Mouse (Mus musculus) forebrain, embryonic 14.5 days (tissue): ENCODE measurements at regions not wholly inside any gene's neighbourhood (a gene's known extent, or its start where the extent isn't known, plus 50 kb on each side); places are given as distances from the start of the nearest gene placed in this dataset.

Experiments used
- ATAC-seq: fragments of 200-750 bp; cut with Nextera tagmentation; 2 replicates; pipeline ENCODE4 v1.8.0; 2017; ENCODE audit warnings: mild to moderate bottlenecking, moderate library complexity
- DNase-seq: peaks from one replicate; pipeline ENCODE4 v3.0.0-alpha.2; 2015; ENCODE audit warnings: low spot score
- H3K27ac ChIP-seq: fragments of 300-500 bp; sonication (generic); 2 replicates; pipeline ENCODE4 v1.5.1; 2014; ENCODE audit warnings: low read depth, mild to moderate bottlenecking, control low read depth, low read length, moderate library complexity
- H3K27me3 ChIP-seq: fragments of 300-500 bp; sonication (generic); replicated peaks from 2 replicates; pipeline ENCODE4 v1.6.1; 2014; ENCODE audit warnings: low read length, control low read depth, mixed read lengths; ENCODE audit not compliant: control insufficient read depth, insufficient read depth
- H3K36me3 ChIP-seq: fragments of 300-500 bp; sonication (generic); 2 replicates; pipeline ENCODE4 v1.6.1; 2014; ENCODE audit warnings: low read length, control low read depth; ENCODE audit not compliant: control insufficient read depth, insufficient read depth
- H3K4me1 ChIP-seq: fragments of 300-500 bp; sonication (generic); 2 replicates; pipeline ENCODE4 v1.6.1; 2014; ENCODE audit warnings: antibody characterized with exemption, low read length, control low read depth; ENCODE audit not compliant: control insufficient read depth, insufficient read depth
- H3K4me2 ChIP-seq: fragments of 300-500 bp; sonication (generic); 2 replicates; pipeline ENCODE4 v1.6.1; 2014; ENCODE audit warnings: mild to moderate bottlenecking, control low read depth, low read length
- H3K4me3 ChIP-seq: fragments of 300-500 bp; sonication (generic); 2 replicates; pipeline ENCODE4 v1.5.1; 2014; ENCODE audit warnings: low read depth, low read length, control low read depth
- H3K9ac ChIP-seq: fragments of 300-500 bp; sonication (generic); 2 replicates; pipeline ENCODE4 v1.6.1; 2014; ENCODE audit warnings: mild to moderate bottlenecking, low read length, control low read depth, moderate library complexity
- H3K9me3 ChIP-seq: fragments of 300-500 bp; sonication (generic); replicated peaks from 2 replicates; pipeline ENCODE4 v1.6.1; 2016; ENCODE audit warnings: low read length, control low read depth, mixed read lengths; ENCODE audit not compliant: control insufficient read depth
- WGBS: fragments of 180-500 bp; shearing (Covaris S2); extraction: QIAGEN DNeasy Blood & Tissue Kit; methylation state at CpG from one replicate; pipeline ENCODE4 v1.1.7; 2014; 5-methylcytosine and 5-hydroxymethylcytosine counted together

DNA sequence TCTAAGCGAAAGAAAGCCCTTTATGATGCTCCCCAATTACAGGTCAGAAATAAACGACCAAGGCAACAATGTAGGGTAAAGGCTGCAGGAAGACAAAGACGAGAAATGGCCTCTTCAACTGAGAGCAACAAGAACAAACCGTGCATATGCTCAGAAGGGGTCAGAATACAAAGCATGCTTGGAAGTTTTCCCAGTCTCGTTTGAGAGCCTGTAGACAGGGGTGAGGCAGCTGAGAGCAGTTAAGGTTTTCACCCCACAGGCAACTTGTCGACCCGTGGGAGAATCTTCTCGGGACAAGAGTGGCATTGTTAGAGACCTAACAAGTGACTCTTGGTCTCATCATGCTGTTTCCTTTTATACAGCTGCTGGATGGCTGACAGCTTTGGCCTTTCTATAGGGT lies 255.4 kb downstream of the Lmo4 start:
- Histone ChIP-seq H3K9me3 (no peaks in the 10 kb centered on the region), H3K36me3 (no peaks in the 10 kb centered on the region), H3K27me3 (no peaks in the 10 kb centered on the region), H3K4me3 (no peak overlapping the region), H3K4me1 (peaks cover 10% of the 10 kb centered on the region), H3K4me2 (no peak overlapping the region), H3K27ac (no peak overlapping the region), H3K9ac (no peak overlapping the region)
- ATAC-seq, result 0 out of 2 replicates have a peak, but pooled peaks have one; percentile 45
- peak; percentile 50 for DNase-seq
- WGBS, result 9% methylated on average over 8 of the region's 8 CpGs

DNA sequence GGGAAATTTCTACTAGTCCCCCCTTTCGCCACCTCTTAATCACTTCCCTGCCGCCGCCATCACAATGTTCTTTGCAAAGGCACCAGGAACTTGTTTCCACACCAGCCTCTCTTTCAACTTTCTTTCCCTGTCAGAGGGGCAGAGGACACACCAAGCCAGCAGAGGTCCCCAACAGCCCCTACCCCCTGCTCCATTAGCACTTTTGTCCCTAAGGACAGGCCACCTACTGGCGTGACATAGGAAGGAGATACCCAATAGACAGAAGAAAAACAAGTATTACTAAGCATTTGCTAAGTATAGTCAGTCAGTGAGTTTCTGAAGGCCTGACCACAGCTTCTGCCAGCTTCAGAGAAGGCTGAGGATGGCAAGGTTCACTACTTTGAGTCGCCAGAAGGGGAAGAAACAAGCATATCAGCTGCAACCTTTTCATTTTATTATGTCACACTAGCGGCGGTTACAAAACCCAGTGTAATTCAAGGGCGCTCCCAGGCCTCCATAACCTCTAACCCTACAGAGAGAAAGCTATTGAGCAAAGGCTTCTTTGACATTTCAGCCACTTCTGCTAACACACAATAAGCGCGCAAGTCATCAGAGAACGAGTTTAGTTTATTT lies 255.9 kb downstream of the Lmo4 start:
- no peak overlapping the region for H3K9ac ChIP-seq
- WGBS, result 59% methylated on average over 11 of the region's 11 CpGs
- no peak for ATAC-seq
- H3K4me1 ChIP-seq, result peaks cover 10% of the 10 kb centered on the region
- no peak overlapping the region for H3K4me2 ChIP-seq
- no peaks in the 10 kb centered on the region for H3K27me3 ChIP-seq
- H3K36me3 ChIP-seq, result no peaks in the 10 kb centered on the region
- H3K9me3 ChIP-seq, result no peaks in the 10 kb centered on the region
- no peak overlapping the region for H3K4me3 ChIP-seq
- no peak overlapping the region for H3K27ac ChIP-seq
- no peak for DNase-seq

DNA sequence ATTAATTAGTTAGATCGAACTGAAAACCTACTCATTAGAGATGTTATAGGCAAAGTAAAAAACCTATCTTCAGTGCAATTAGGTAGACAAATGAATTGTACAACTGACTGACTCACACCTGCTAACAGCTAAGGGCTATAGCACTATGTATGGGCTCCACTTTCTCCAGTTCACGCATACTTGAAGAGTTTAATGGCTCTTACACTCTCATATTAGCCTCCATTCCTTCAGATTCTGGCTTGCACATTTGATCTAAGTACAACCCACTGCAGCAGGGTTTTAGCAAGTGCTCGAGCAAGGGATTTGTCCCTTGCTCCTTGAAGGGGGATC lies 257.1 kb downstream of the Lmo4 start:
- ATAC-seq, result peak; percentile 45; the same call in 1 of the 2 replicates
- no peak for DNase-seq
- Histone ChIP-seq H3K9me3 (no peaks in the 10 kb centered on the region), H3K36me3 (no peaks in the 10 kb centered on the region), H3K27me3 (no peaks in the 10 kb centered on the region), H3K4me2 (peak overlapping the region; percentile 41), H3K27ac (no peak overlapping the region), H3K9ac (no peak overlapping the region), H3K4me3 (no peak overlapping the region), H3K4me1 (peaks cover 10% of the 10 kb centered on the region)
- WGBS, result 6% methylated on average over 3 of the region's 3 CpGs

DNA sequence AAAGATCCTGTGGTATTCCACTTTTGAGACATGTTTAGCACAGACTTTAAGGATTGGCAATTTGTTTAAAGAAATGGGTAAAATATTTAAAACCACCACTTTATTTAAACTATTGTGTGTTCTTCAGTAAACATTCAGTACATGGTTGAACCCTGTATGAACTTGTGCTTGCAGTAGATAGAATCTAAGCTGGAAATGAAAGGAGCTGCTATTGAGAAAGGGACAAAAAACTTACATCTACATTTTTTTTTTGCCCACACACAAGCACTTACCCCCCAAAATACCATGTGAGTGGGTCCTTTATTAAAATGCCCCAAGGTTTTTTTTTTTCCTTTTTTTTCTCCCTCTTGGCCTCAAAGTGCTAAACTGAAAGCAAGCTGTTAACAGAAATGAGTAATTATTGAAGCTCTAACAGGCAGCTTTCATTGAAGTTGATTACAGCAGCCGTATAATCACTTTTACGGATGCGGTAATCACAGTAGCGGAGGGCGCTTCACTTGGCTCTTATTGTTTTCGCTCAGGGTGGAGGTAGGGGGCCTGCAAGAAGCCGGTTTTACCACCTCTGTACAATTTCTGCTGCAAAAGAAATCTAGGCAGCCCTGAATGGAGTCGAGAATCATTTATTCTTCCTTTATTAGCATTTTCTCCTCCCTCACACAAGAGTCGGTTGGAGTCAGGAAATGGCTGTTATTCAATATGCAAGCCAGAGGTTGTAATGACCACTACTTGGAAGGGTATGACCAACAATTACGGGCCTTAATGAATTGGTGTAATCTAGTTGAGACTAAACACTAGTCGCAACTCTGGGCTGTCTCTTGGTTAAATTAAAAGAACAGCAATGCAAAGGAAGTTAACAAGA lies 257.7 kb downstream of the Lmo4 start:
- peak; percentile 83 for DNase-seq
- peak; percentile 90 for ATAC-seq
- no peaks in the 10 kb centered on the region for H3K36me3 ChIP-seq
- H3K9ac ChIP-seq, result no peak overlapping the region
- no peaks in the 10 kb centered on the region for H3K9me3 ChIP-seq
- no peak overlapping the region for H3K27ac ChIP-seq
- H3K4me1 ChIP-seq, result peaks cover 10% of the 10 kb centered on the region
- H3K27me3 ChIP-seq, result no peaks in the 10 kb centered on the region
- H3K4me3 ChIP-seq, result peak overlapping the region; percentile 8; the same call in 1 of the 2 replicates
- peak overlapping the region; percentile 41 for H3K4me2 ChIP-seq
- WGBS, result 1% methylated on average over 11 of the region's 11 CpGs

DNA sequence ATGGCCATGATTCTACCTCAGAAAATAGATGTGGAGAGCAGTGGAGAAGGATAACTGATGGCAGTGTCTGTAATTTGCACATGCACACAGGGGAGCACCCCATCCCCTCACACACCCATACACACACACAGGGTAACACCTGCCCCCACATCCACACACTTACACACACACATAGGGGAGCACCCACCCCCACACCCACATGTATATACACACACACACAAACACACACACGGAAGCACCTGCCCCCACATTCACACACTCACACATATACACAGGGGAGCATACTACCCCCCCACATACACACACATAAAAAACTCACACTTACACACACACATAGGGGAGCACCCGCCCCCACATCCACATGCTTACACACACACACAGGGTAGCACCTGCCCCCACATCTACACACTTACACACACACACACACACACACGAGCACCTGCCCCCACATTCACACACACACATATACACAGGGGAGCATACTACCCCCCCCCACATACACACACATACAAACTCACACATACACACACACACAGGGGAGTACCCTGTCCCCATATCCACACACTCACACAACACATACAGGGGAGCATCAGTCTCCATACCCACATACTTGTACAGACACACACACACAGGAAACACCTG lies 265.8 kb downstream of the Lmo4 start:
- H3K27ac ChIP-seq, result no peak overlapping the region
- no peak overlapping the region for H3K4me3 ChIP-seq
- no peaks in the 10 kb centered on the region for H3K4me1 ChIP-seq
- no peak overlapping the region for H3K9ac ChIP-seq
- ATAC-seq, result no peak
- DNase-seq, result no peak
- no peak overlapping the region for H3K4me2 ChIP-seq
- H3K27me3 ChIP-seq, result no peaks in the 10 kb centered on the region
- H3K9me3 ChIP-seq, result no peaks in the 10 kb centered on the region
- H3K36me3 ChIP-seq, result no peaks in the 10 kb centered on the region
- WGBS, result 96% methylated on average over 3 of the region's 3 CpGs

DNA sequence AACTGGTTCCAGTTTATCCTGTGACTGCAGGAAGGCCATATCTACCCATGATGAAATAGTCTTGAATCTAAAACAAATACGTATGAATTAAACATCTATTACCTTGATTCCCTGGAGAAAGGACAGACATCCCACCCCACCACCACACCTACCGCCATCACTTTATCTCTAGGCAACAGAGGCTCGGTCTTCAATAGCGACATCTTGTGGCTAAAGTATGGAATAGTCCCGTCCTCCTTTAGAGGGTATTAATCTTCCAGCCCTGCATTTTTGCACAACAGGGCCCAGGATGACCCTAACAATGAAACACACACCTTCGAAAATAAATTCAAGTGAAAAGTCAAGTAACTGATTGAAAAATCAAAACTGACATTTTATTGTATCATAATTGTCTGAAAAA lies 279.7 kb downstream of the Lmo4 start:
- Histone ChIP-seq H3K27me3 (no peaks in the 10 kb centered on the region), H3K4me3 (no peak overlapping the region), H3K36me3 (no peaks in the 10 kb centered on the region), H3K4me2 (no peak overlapping the region), H3K4me1 (no peaks in the 10 kb centered on the region), H3K9me3 (no peaks in the 10 kb centered on the region), H3K9ac (no peak overlapping the region), H3K27ac (no peak overlapping the region)
- 57% methylated on average over 6 of the region's 6 CpGs for WGBS
- no peak for ATAC-seq
- no peak for DNase-seq

DNA sequence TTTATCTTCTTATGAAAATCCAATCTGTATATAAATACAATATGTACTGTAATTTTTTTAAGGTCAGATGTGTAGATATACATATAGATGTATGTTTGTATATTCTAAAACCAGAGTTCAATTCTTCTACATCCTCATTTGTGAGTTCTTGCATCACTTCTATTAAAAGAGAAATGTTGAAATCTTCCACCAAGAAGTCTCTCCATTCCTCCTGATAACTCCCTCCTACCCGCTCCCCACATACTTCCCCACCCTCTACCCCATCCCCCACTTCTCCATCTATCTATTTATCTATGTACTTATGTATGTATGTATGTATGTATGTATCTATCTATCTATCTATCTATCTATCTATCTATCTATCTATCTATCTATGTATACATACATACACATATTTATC lies 285.3 kb downstream of the Lmo4 start:
- WGBS, result 91% methylated on average over 1 of the region's 1 CpGs
- Histone ChIP-seq H3K9me3 (no peaks in the 10 kb centered on the region), H3K36me3 (no peaks in the 10 kb centered on the region), H3K27me3 (0 out of 2 replicates have a peak, but pooled peaks cover 9% of the 10 kb centered on the region), H3K4me2 (no peak overlapping the region), H3K4me1 (peaks cover 5% of the 10 kb centered on the region), H3K27ac (no peak overlapping the region), H3K4me3 (no peak overlapping the region), H3K9ac (no peak overlapping the region)
- ATAC-seq (no peak), DNase-seq (no peak)

DNA sequence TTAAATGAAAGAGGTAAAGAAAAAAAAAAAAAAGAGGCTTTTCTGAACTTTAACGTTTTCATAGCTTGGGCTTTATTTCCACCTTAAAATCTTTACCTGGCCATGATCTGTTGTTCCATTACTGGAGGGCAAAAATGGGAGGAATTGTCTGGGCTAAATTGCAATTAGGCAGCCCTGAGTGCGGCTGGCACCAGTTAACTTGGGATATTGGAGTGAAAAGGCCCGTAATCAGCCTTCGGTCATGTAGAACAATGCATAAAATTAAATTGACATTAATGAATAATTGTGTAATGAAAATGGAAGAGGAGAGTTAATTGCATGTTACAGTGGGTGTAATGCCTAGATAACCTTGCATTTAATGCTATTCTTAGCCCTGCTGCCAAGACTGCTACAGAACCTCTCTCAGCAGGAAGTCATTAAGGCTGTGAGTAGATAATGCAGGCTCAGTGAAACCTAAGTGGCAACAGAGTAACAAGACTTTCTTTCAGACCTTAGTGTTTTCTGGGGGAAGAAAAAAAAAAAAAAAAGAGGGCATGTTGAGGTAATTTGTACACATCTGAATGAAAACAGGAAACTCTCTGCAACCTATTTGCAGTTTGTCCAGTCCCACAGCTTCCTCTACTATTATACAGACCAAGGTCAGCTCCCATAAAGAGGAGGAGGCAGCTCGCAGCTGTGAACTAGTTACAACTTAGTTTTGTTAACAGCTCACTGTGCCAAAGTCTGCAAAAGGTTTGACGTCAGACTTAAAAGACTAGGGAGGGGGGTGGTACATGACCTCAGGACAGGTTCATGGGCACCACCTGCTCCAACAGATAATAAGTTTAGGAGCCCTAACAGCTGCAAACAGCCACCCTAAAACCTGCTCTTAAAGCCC lies 290.4 kb downstream of the Lmo4 start:
- DNase-seq, result peak; percentile 90
- Histone ChIP-seq H3K4me2 (no peak overlapping the region), H3K27ac (no peak overlapping the region), H3K9me3 (no peaks in the 10 kb centered on the region), H3K36me3 (no peaks in the 10 kb centered on the region), H3K9ac (no peak overlapping the region), H3K4me1 (peaks cover 12% of the 10 kb centered on the region), H3K27me3 (peaks cover 14% of the 10 kb centered on the region; the same call in 1 of the 2 replicates), H3K4me3 (no peak overlapping the region)
- ATAC-seq, result peak; percentile 91
- WGBS, result 5% methylated on average over 6 of the region's 6 CpGs
